Mouse (Mus musculus) heart, postnatal 36 days (tissue): ENCODE measurements around the gene Akap13. TPM values are rescaled to one million over a fixed set of nuclear protein-coding genes. Genes with fewer than 3 reads are reported as not detected.

Experiments
- DNase-seq, 2 experiments: peaks; one replicate each; pipeline ENCODE4 v3.0.0; 2021 to 2022
- intact Hi-C: fragments of 180-260 bp; cut with DNase I; formaldehyde crosslinking; loops from one replicate; pipeline ENCODE4 v1.15.1; 2025
- microRNA-seq, 2 experiments: library from miRNA; unstranded; fragments of <30 nt; microRNA quantifications; one replicate each; pipeline ENCODE4 v1.2.0; 2021; ENCODE audit warnings: borderline number of aligned reads in 2 of 2
- total RNA-seq, 2 experiments: library from RNA; stranded (reverse); gene quantifications; 2 replicates each; pipeline ENCODE4 v1.2.3; 2021

The Akap13 gene
- total RNA-seq, 2 experiments from 2014 or later: 73.7 to 88.3 TPM

- no peak for DNase-seq
- intact Hi-C loops: no loop called here
These were observed 345.7 kb downstream of the Akap13 start for GRCm38 (mm10) chr7:75801022-75801421.

GRCm38 (mm10) chr7:75801621-75802358, 346.5 kb downstream of the Akap13 start:
- intact Hi-C loops: no loop called here
- no peak for DNase-seq

- intact Hi-C loops: no loop called here
- no peak for DNase-seq
These were observed 347.6 kb downstream of the Akap13 start for GRCm38 (mm10) chr7:75802887-75803286.

Small RNAs within 50 kb of the gene (microRNA-seq; reads per million reads assigned to microRNA genes)
- 0 reads per million in 2 experiments for gene Gm23251

Other genes starting within 250 kb of the Akap13 start
- under 1 TPM; 0.24 to 0.25 TPM for gene Sv2b, start 146.3 kb upstream of the Akap13 start, total RNA-seq